20 mouse cellular contexts compared by ENCODE assay signal in genomic region chr2:5411774-5412173, GRCm38 (mm10).
DNase-seq lines count a peak whose midpoint lies in the region; ATAC-seq lines count a peak whose summit lies in the region.
"Had no signal": no experiment of that assay in that cellular context is flagged by ENCODE, and none has a peak within 500 bp of the region (broad histone marks: within the 10 kb centered on the region; RNA-seq: fewer than 3 reads in every experiment).

No protein-coding gene starts in this region.

- 0 out of 2 replicates have a peak, but pooled peaks have one; percentile 11 for ATAC-seq in hindbrain, embryonic 15.5 days (ENCODE audit: low FRiP score, low read depth)
- peak; percentile 55; the same call in 1 of the 2 replicates for ATAC-seq in forebrain, embryonic 14.5 days
- no peak for ATAC-seq in megakaryocyte-erythroid progenitor cell, adult 5-6 weeks (replicated peaks; ENCODE audit: low FRiP score, low TSS enrichment, poor library complexity, severe bottlenecking)
- ATAC-seq: liver, postnatal 0 days; Patski had no signal

- intact Hi-C loops in left cerebral cortex, postnatal 14 days (cut with DNase I): no loop called here

- H3K4me3 ChIP-seq in hindbrain, embryonic 15.5 days: no peak overlapping the region
- no peak overlapping the region for H3K4me3 ChIP-seq in hindbrain, embryonic 10.5 days
- H3K4me3 ChIP-seq in forebrain, embryonic 14.5 days (ENCODE audit: low read depth, low read length): no peak overlapping the region
- H3K4me3 ChIP-seq: heart, embryonic 10.5 days; midbrain, embryonic 10.5 days; neural tube, embryonic 13.5 days had no signal

- DNase-seq in hindbrain, embryonic 10.5 days (ENCODE audit: low spot score): no peak
- no peak for DNase-seq in forebrain, embryonic 14.5 days (ENCODE audit: low spot score)
- peak; percentile 46 to 52 for DNase-seq in frontal cortex, postnatal 14 days (ENCODE audit: low spot score in 2 of 2)
- DNase-seq in left cerebral cortex, postnatal 14 days (ENCODE audit: low spot score in 2 of 2): peak; percentile 46 to 51
- DNase-seq in thymus, postnatal 0 days (ENCODE audit: low spot score): no peak
- DNase-seq in liver: no peak
- DNase-seq: B cell, adult 2 months; cerebellum, adult 8-10 months; gastrocnemius, postnatal 10 days; heart, postnatal 14 days; kidney, adult 9 months; kidney, postnatal 4 days; liver, postnatal 0 days; thymus, adult 18-20 months had no signal

- H3K27ac ChIP-seq in hindbrain, embryonic 15.5 days (replicated peaks): no peak overlapping the region
- no peak overlapping the region for H3K27ac ChIP-seq in hindbrain, embryonic 10.5 days
- peak overlapping the region; percentile 49; the same call in 1 of the 2 replicates for H3K27ac ChIP-seq in forebrain, embryonic 14.5 days (ENCODE audit: low read depth, low read length)
- H3K27ac ChIP-seq: heart, embryonic 10.5 days; midbrain, embryonic 10.5 days; neural tube, embryonic 13.5 days had no signal

- H3K9me3 ChIP-seq in hindbrain, embryonic 15.5 days: no peaks in the 10 kb centered on the region
- H3K9me3 ChIP-seq in hindbrain, embryonic 10.5 days: no peaks in the 10 kb centered on the region
- H3K9me3 ChIP-seq in forebrain, embryonic 14.5 days (replicated peaks; ENCODE audit: control insufficient read depth, low read length): no peaks in the 10 kb centered on the region
- H3K9me3 ChIP-seq: heart, embryonic 10.5 days; midbrain, embryonic 10.5 days; neural tube, embryonic 13.5 days had no signal

- H3K4me2 ChIP-seq in hindbrain, embryonic 15.5 days: no peak overlapping the region
- H3K4me2 ChIP-seq in forebrain, embryonic 14.5 days (ENCODE audit: low read length): no peak overlapping the region
- H3K4me2 ChIP-seq: neural tube, embryonic 13.5 days had no signal

- H3K27me3 ChIP-seq in hindbrain, embryonic 15.5 days: no peaks in the 10 kb centered on the region
- H3K27me3 ChIP-seq in hindbrain, embryonic 10.5 days (ENCODE audit: insufficient read depth, poor library complexity, severe bottlenecking): no peaks in the 10 kb centered on the region
- no peaks in the 10 kb centered on the region for H3K27me3 ChIP-seq in forebrain, embryonic 14.5 days (replicated peaks; ENCODE audit: control insufficient read depth, insufficient read depth, low read length)
- H3K27me3 ChIP-seq: neural tube, embryonic 13.5 days had no signal

- WGBS in hindbrain, embryonic 15.5 days: 75% methylated on average over 2 of the region's 2 CpGs
- WGBS in hindbrain, embryonic 10.5 days: 64% methylated on average over 2 of the region's 2 CpGs
- WGBS in forebrain, embryonic 14.5 days: 56% methylated on average over 2 of the region's 2 CpGs

- H3K9ac ChIP-seq in hindbrain, embryonic 15.5 days: no peak overlapping the region
- H3K9ac ChIP-seq in forebrain, embryonic 14.5 days (ENCODE audit: low read length): no peak overlapping the region
- H3K9ac ChIP-seq: liver, postnatal 0 days; neural tube, embryonic 13.5 days had no signal

- H3K36me3 ChIP-seq in hindbrain, embryonic 15.5 days: no peaks in the 10 kb centered on the region
- no peaks in the 10 kb centered on the region for H3K36me3 ChIP-seq in hindbrain, embryonic 10.5 days
- H3K36me3 ChIP-seq in forebrain, embryonic 14.5 days (ENCODE audit: control insufficient read depth, insufficient read depth, low read length): no peaks in the 10 kb centered on the region
- H3K36me3 ChIP-seq: heart, embryonic 10.5 days; midbrain, embryonic 10.5 days; neural tube, embryonic 13.5 days had no signal

- no peaks in the 10 kb centered on the region for H3K4me1 ChIP-seq in hindbrain, embryonic 15.5 days (replicated peaks)
- H3K4me1 ChIP-seq in hindbrain, embryonic 10.5 days (replicated peaks): peaks cover 5% of the 10 kb centered on the region; the same call in 1 of the 2 replicates
- H3K4me1 ChIP-seq in forebrain, embryonic 14.5 days (ENCODE audit: control insufficient read depth, insufficient read depth, low read length): no peaks in the 10 kb centered on the region
- H3K4me1 ChIP-seq: neural tube, embryonic 13.5 days had no signal

Comparison
In these comparisons a context has a peak if more than half of its experiments do, and no peak if none do; other contexts are left out.
1. DNase-seq: peak in frontal cortex, postnatal 14 days (2 of 2) and left cerebral cortex, postnatal 14 days (2 of 2); none in hindbrain, embryonic 10.5 days (single experiment), forebrain, embryonic 14.5 days (single experiment), thymus, postnatal 0 days (single experiment) and liver (single experiment).